Mouse (Mus musculus): Measurements from ENCODE around the gene Gm37240. TPM values are rescaled to one million over a fixed set of nuclear protein-coding genes. Genes with fewer than 3 reads are reported as not detected.
A peak's percentile ranks its signal among the peaks of the same experiment; 100 is the strongest.
"Not testable (repeated sequence)": the region's sequence is repeated elsewhere in the genome, so short reads cannot be mapped to it uniquely, and the experiment has no call there.

Gene Gm37240
- total RNA-seq, 2 experiments from 2014 or later, result 1.4 to 2.4 TPM

- peak overlapping the region; percentile 36; the same call in 1 of the 2 replicates for H3K4me3 ChIP-seq
- DNase-seq (ENCODE audit: low spot score in 2 of 2), result no peak
- no peak overlapping the region for H3K27ac ChIP-seq
- no peak for TF ChIP-seq CTCF (conservative IDR thresholded peaks at IDR 0.05)
Measured at GRCm38 (mm10) chr3:84653557-84654245, 1233.6 kb downstream of the Gm37240 start.

- no peak overlapping the region for H3K4me3 ChIP-seq
- no peak for DNase-seq (ENCODE audit: low spot score in 2 of 2)
- H3K27ac ChIP-seq, result no peak overlapping the region
- TF ChIP-seq CTCF (conservative IDR thresholded peaks at IDR 0.05), result no peak
Measured at GRCm38 (mm10) chr3:84652643-84653556, 1234.4 kb downstream of the Gm37240 start.

- TF ChIP-seq CTCF (conservative IDR thresholded peaks at IDR 0.05), result no peak
- no peak overlapping the region for H3K27ac ChIP-seq
- H3K4me3 ChIP-seq, result no peak overlapping the region
- no peak for DNase-seq (ENCODE audit: low spot score in 2 of 2)
Measured at GRCm38 (mm10) chr3:84649578-84650327, 1237.6 kb downstream of the Gm37240 start.

- not testable (repeated sequence) for H3K27ac ChIP-seq; H3K4me3 ChIP-seq; DNase-seq (ENCODE audit: low spot score in 2 of 2)
Measured at GRCm38 (mm10) chr3:84648069-84648468, 1239.2 kb downstream of the Gm37240 start.

- Histone ChIP-seq H3K4me3 (no peak overlapping the region), H3K27ac (no peak overlapping the region)
- TF ChIP-seq CTCF (conservative IDR thresholded peaks at IDR 0.05), result no peak
- DNase-seq (ENCODE audit: low spot score in 2 of 2), result no peak
Measured at GRCm38 (mm10) chr3:84647616-84648015, 1239.7 kb downstream of the Gm37240 start.

- no peak overlapping the region for H3K27ac ChIP-seq
- no peak overlapping the region for H3K4me3 ChIP-seq
- TF ChIP-seq CTCF (conservative IDR thresholded peaks at IDR 0.05), result no peak
- DNase-seq (ENCODE audit: low spot score in 2 of 2), result no peak
Measured at GRCm38 (mm10) chr3:84646331-84646845, 1240.9 kb downstream of the Gm37240 start.

- no peak overlapping the region for H3K27ac ChIP-seq
- no peak for DNase-seq (ENCODE audit: low spot score in 2 of 2)
- H3K4me3 ChIP-seq, result no peak overlapping the region
- no peak for TF ChIP-seq CTCF (conservative IDR thresholded peaks at IDR 0.05)
Measured at GRCm38 (mm10) chr3:84646007-84646290, 1241.4 kb downstream of the Gm37240 start.

GRCm38 (mm10) chr3:84645156-84646006, 1241.9 kb downstream of the Gm37240 start:
- no peak for TF ChIP-seq CTCF (conservative IDR thresholded peaks at IDR 0.05)
- no peak overlapping the region for H3K4me3 ChIP-seq
- H3K27ac ChIP-seq, result no peak overlapping the region
- DNase-seq (ENCODE audit: low spot score in 2 of 2), result no peak

GRCm38 (mm10) chr3:84642942-84643341, 1244.4 kb downstream of the Gm37240 start:
- DNase-seq (ENCODE audit: low spot score in 2 of 2), result no peak
- Histone ChIP-seq H3K4me3 (no peak overlapping the region), H3K27ac (no peak overlapping the region)
- TF ChIP-seq CTCF (conservative IDR thresholded peaks at IDR 0.05), result no peak

- Histone ChIP-seq H3K27ac (no peak overlapping the region), H3K4me3 (no peak overlapping the region)
- no peak for DNase-seq (ENCODE audit: low spot score in 2 of 2)
- no peak for TF ChIP-seq CTCF (conservative IDR thresholded peaks at IDR 0.05)
Measured at GRCm38 (mm10) chr3:84641391-84641790, 1245.9 kb downstream of the Gm37240 start.

- no peak for DNase-seq (ENCODE audit: low spot score in 2 of 2)
- no peak overlapping the region for H3K4me3 ChIP-seq
- H3K27ac ChIP-seq, result no peak overlapping the region
- no peak for TF ChIP-seq CTCF (conservative IDR thresholded peaks at IDR 0.05)
Measured at GRCm38 (mm10) chr3:84640536-84640935, 1246.8 kb downstream of the Gm37240 start.
